ENCODE assay signal across 9 mouse cellular contexts in the genomic region with DNA sequence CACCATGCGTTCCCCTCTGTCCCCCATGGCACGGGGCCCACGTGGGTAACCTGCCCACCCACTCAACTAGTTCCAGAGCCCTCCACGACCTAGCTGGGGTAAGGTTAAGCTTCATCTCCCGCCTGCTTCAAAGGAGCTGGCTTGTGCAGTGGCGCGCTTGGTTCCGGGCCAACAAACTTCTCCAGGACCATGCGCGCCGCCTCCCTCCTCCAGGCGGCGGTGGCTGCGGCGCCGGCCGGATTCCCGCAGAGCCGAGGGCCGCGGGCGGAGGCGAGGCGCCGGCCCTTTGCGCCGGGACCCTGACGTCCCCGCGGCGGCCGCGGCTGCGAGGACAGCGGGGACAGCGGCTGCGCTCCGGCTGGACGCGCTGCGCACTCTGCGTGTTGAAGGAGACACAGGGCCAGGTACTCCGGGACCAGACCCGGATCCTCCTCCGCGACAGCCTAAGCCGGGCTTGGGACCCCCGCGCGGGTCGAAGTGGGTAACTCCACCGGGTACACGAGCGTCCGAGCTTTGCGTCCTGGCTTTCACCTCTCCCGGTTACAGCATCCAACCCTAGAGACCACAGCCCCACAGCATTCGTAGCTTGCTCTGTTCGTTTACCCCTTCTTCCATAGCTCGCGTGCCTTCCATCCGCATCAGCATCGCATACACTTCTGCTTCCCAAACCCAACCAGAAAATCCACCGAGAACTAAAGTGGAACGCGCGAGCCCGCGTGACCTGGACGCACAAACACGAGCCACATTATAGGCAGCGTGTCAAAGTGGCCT. TPM values are rescaled to one million over a fixed set of nuclear protein-coding genes. Genes with fewer than 3 reads are reported as not detected.
DNase-seq lines count a peak whose midpoint lies in the region; ATAC-seq and TF ChIP-seq lines count a peak whose summit lies in the region.
"Had no signal": no experiment of that assay in that cellular context is flagged by ENCODE, and none has a peak within 500 bp of the region (broad histone marks: within the 10 kb centered on the region; RNA-seq: fewer than 3 reads in every experiment).

No protein-coding gene starts in this region.

- H3K9ac ChIP-seq in forebrain, postnatal 0 days: peak overlapping the region; percentile 49
- peak overlapping the region; percentile 50 for H3K9ac ChIP-seq in hindbrain, embryonic 11.5 days (ENCODE audit: low read depth, low read length)

- no peak for TF ChIP-seq POLR2A in myocyte (IDR thresholded peaks at IDR 0.05; ENCODE audit: insufficient read length, low read depth)

- peak; percentile 84 for DNase-seq in heart, adult 11 months
- no peak for DNase-seq in heart, adult 9 months (ENCODE audit: low spot score in 2 of 2)
- DNase-seq in cerebellum, adult 18-20 months: peak; percentile 50 to 69
- peak; percentile 61 for DNase-seq in forebrain, postnatal 0 days
- DNase-seq in hindbrain, embryonic 11.5 days (ENCODE audit: low spot score): peak; percentile 68
- peak; percentile 63 to 68 for DNase-seq in left cerebral cortex, postnatal 36 days (ENCODE audit: low spot score in 2 of 2)

- WGBS in forebrain, postnatal 0 days: 5% methylated on average over 72 of the region's 72 CpGs
- under 1% methylated on average over 66 of the region's 72 CpGs for WGBS in hindbrain, embryonic 11.5 days

- H3ac ChIP-seq in myocyte (ENCODE audit: control insufficient read depth, insufficient read length): peak overlapping the region; percentile 46

- 0 out of 2 replicates have a peak overlapping the region, but pooled peaks have one; percentile 5 for H3K27ac ChIP-seq in forebrain, postnatal 0 days (ENCODE audit: low read depth, low read length)
- H3K27ac ChIP-seq in hindbrain, embryonic 11.5 days (ENCODE audit: low read depth, low read length): no peak overlapping the region

- H3K36me3 ChIP-seq in forebrain, postnatal 0 days (ENCODE audit: insufficient read depth): no peaks in the 10 kb centered on the region
- H3K36me3 ChIP-seq in hindbrain, embryonic 11.5 days (ENCODE audit: control insufficient read depth, insufficient read depth, low read length): no peaks in the 10 kb centered on the region
- H3K36me3 ChIP-seq in myocyte (ENCODE audit: control insufficient read depth, insufficient read depth): no peaks in the 10 kb centered on the region

- peak overlapping the region; percentile 100 for H3K4me2 ChIP-seq in forebrain, postnatal 0 days (ENCODE audit: low read depth)
- peak overlapping the region; percentile 99 for H3K4me2 ChIP-seq in hindbrain, embryonic 11.5 days (replicated peaks; ENCODE audit: low read depth, low read length)
- H3K4me2 ChIP-seq in myocyte (ENCODE audit: low read depth): peak overlapping the region; percentile 30

- ATAC-seq in forebrain, postnatal 0 days: peak; percentile 82
- peak; percentile 85 for ATAC-seq in hindbrain, embryonic 11.5 days (ENCODE audit: low FRiP score)
- ATAC-seq in megakaryocyte-erythroid progenitor cell, adult 5-6 weeks (replicated peaks; ENCODE audit: low FRiP score, low TSS enrichment, poor library complexity, severe bottlenecking): no peak

- peaks cover 17% of the 10 kb centered on the region for H3K27me3 ChIP-seq in forebrain, postnatal 0 days (ENCODE audit: insufficient read depth, low read length)
- peaks cover 31% of the 10 kb centered on the region for H3K27me3 ChIP-seq in hindbrain, embryonic 11.5 days (ENCODE audit: control insufficient read depth, insufficient read depth, low read length)
- peaks cover 16% of the 10 kb centered on the region for H3K27me3 ChIP-seq in myocyte (ENCODE audit: control insufficient read depth, insufficient read depth, insufficient read length)

- intact Hi-C loops in left cerebral cortex, postnatal 36 days (cut with DNase I): loop anchor here (10.0 kb wide), 1 partner anchor 122 kb away; no protein-coding TSS in a partner anchor

- H3K4me1 ChIP-seq in forebrain, postnatal 0 days (ENCODE audit: insufficient read depth): no peaks in the 10 kb centered on the region
- H3K4me1 ChIP-seq in hindbrain, embryonic 11.5 days (replicated peaks; ENCODE audit: control insufficient read depth, insufficient read depth, low read length): 0 out of 2 replicates have a peak, but pooled peaks cover 2% of the 10 kb centered on the region

- no peaks in the 10 kb centered on the region for H3K79me2 ChIP-seq in myocyte (ENCODE audit: control insufficient read depth, insufficient read depth)

- H3K9me3 ChIP-seq in forebrain, postnatal 0 days (ENCODE audit: low read length): no peaks in the 10 kb centered on the region
- no peaks in the 10 kb centered on the region for H3K9me3 ChIP-seq in hindbrain, embryonic 11.5 days (ENCODE audit: control insufficient read depth, low read length)

- 0 out of 2 replicates have a peak, but pooled peaks have one; percentile 22 for TF ChIP-seq CTCF in forebrain, postnatal 0 days (IDR thresholded peaks at IDR 0.05; ENCODE audit: low read depth)

- peak overlapping the region; percentile 57 for H3K4me3 ChIP-seq in forebrain, postnatal 0 days (ENCODE audit: low read depth, low read length)
- peak overlapping the region; percentile 56 for H3K4me3 ChIP-seq in hindbrain, embryonic 11.5 days (ENCODE audit: low read depth, low read length)
- H3K4me3 ChIP-seq in myocyte: no peak overlapping the region

TF ChIP-seq in myocyte, 11 proteins besides CTCF, POLR2A, EP300 and RAD21:
- TF ChIP-seq TCF3 (IDR thresholded peaks at IDR 0.05; ENCODE audit: insufficient read length, low read depth) (no peak), POLR2AphosphoS2 (IDR thresholded peaks at IDR 0.05; ENCODE audit: insufficient read length, low read depth) (no peak), MYOD1 (IDR thresholded peaks at IDR 0.05; ENCODE audit: control insufficient read depth in 1 of 3, insufficient read length in 2 of 3, low read depth in 2 of 3) (no peak), CEBPB (IDR thresholded peaks at IDR 0.05; ENCODE audit: insufficient read depth, poor library complexity, severe bottlenecking) (no peak), E2F4 (IDR thresholded peaks at IDR 0.05; ENCODE audit: insufficient read depth) (no peak), REST (IDR thresholded peaks at IDR 0.05; ENCODE audit: insufficient read depth, insufficient read length) (no peak), MYOG (IDR thresholded peaks at IDR 0.05; ENCODE audit: control insufficient read depth in 1 of 3, insufficient read depth in 1 of 3, insufficient read length in 2 of 3, low read depth in 2 of 3) (no peak), MAX (IDR thresholded peaks at IDR 0.05; ENCODE audit: low read depth) (no peak), SRF (IDR thresholded peaks at IDR 0.05; ENCODE audit: control insufficient read depth, insufficient read length, low read depth) (no peak), USF1 (IDR thresholded peaks at IDR 0.05; ENCODE audit: low read depth) (no peak), TCF12 (IDR thresholded peaks at IDR 0.05; ENCODE audit: insufficient read depth, poor library complexity, severe bottlenecking) (no peak)

RNA-seq across cellular contexts. Expression of a gene that starts 0.7 kb away (rescaled TPM):
- 5.3 and 6.1 TPM in 2 replicates for total RNA-seq in forebrain, postnatal 0 days (2014; rRNA removed)
- polyA plus RNA-seq in forebrain, postnatal 0 days (2015; fragmentation: Nextera tagmentation; extraction: Ambion mirVana): 2.3 and 4.2 TPM in 2 replicates
- polyA plus RNA-seq in hindbrain, embryonic 11.5 days (2014; fragmentation: Nextera tagmentation; extraction: Ambion mirVana): 0.20 and 0.24 TPM in 2 replicates
- total RNA-seq in left cerebral cortex, postnatal 36 days (2021): 10 to 100 TPM; 26.2 to 30.8 TPM
- 0.01 TPM for polyA plus RNA-seq in myocyte (2012; fragmentation: generic; extraction: Trizol)
- total RNA-seq in megakaryocyte-erythroid progenitor cell, adult 5-6 weeks (2014; fragmentation: Nextera tagmentation): not detected in 2 replicates
- not detected in 2 replicates for total RNA-seq in megakaryocyte-erythroid progenitor cell, adult 5-6 weeks (2017)
- polyA plus RNA-seq: large intestine, adult 2 months had no signal

Comparison
In these comparisons a context has a peak if more than half of its experiments do, and no peak if none do; other contexts are left out.
1. DNase-seq: peak in heart, adult 11 months (single experiment), cerebellum, adult 18-20 months (2 of 2), forebrain, postnatal 0 days (single experiment), hindbrain, embryonic 11.5 days (single experiment) and left cerebral cortex, postnatal 36 days (2 of 2); none in heart, adult 9 months (0 of 2).
2. H3K4me2 ChIP-seq: peak in every context shown above with its lines; median percentile 100 in forebrain, postnatal 0 days; 99 in hindbrain, embryonic 11.5 days; 30 in myocyte.